Mouse (Mus musculus) small intestine, adult 2 months (tissue): Measurements from ENCODE around the gene Ppm1a.

Source experiments
- CTCF ChIP-seq: fragments of 200-500 bp; IDR thresholded peaks from 2 replicates; pipeline ENCODE4 v1.5.1; 2012; ENCODE audit warnings: low read depth, mild to moderate bottlenecking, control low read depth, inconsistent platforms, low read length, moderate library complexity, mixed read lengths; ENCODE audit not compliant: insufficient replicate concordance, insufficient read length; ENCODE audit errors: extremely low read depth
- POLR2A ChIP-seq: fragments of 200-500 bp; IDR thresholded peaks from 2 replicates; pipeline ENCODE4 v1.6.1; 2012; ENCODE audit warnings: low read depth, mild to moderate bottlenecking, control low read depth, inconsistent platforms, low read length, moderate library complexity

GRCm38 (mm10) chr12:72843135-72843534 is 85.9 kb downstream of the Ppm1a start:
- TF ChIP-seq POLR2A (no peak), CTCF (peak; percentile 44; the same call in 1 of the 2 replicates)
